Mouse (Mus musculus) embryonic stem cell, embryonic (primary cell): ENCODE data around the gene Cep19.

ENCODE experiments used
- CTCF ChIA-PET, 4 experiments: fragments of 300-600 bp in 2 of 4; fragments of 350-600 bp in 2 of 4; sonication (Branson Sonifier 250); formaldehyde crosslinking; loops; one replicate each; lab custom pipeline; 2022; ENCODE audit warnings: inconsistent platforms in 2 of 4; lab: Charles Lee
- POLR2A ChIA-PET, 4 experiments: fragments of 300-600 bp in 2 of 4; fragments of 350-600 bp in 2 of 4; sonication (Branson Sonifier 250); formaldehyde crosslinking; loops; one replicate each; lab custom pipeline; 2022; ENCODE audit warnings: antibody characterized with exemption in 4 of 4, inconsistent platforms in 1 of 4; lab: Charles Lee

Cep19 gene

DNA sequence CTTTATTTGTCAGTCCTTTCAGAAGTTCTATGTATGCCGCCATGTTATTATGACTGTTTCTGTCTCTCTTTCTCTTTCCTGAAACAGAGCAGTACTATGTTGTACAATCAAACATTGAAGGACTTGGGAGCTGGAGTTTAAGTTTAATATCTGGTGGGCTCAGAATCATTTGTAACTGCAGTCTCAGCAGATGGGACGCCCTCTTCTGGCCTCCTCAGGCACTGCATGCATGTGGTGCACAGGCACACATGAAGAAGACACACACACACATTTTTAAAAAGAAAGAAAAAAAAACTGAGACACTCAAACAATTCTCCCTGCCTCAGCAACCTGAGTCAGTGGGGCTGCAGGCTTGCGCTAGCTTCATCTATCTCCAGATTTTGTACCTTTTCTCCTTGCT, 20.9 kb downstream of the Cep19 start:
- CTCF ChIA-PET = interaction anchor here in 1 of 4 experiments (0.6 kb wide), 1 partner anchor 412 kb away, joined by 3 read pairs; no protein-coding TSS in a partner anchor
- POLR2A ChIA-PET = interaction anchor here in 2 of 4 experiments (0.6 to 0.8 kb wide), 2 partner anchors 12 to 585 kb away, joined by 3 read pairs; no protein-coding TSS in a partner anchor

DNA sequence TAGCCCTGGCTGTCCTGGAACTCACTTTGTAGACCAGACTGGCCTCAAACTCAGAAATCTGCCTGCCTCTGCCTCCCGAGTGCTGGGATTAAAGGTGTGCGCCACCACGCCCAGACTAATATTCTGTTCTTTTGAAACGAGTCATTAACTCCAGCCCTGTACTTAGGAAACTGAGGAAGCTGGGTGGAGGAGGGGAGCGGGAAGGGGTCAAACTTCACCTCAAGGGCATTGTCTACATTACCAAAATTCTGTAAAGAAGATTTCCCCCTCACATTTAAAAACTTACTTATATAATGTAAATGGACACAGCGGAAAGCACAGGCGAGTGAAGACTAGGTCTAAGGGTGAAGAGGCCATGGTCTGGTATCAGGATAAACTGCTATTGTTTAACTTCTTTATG, 24.4 kb downstream of the Cep19 start:
- POLR2A ChIA-PET = interaction anchor here in 3 of 4 experiments (0.5 to 8.3 kb wide), 21 partner anchors 9 to 1249 kb away, joined by 3 to 103 read pairs (median 4); partner anchors contain the start of genes Fbxo45 (in 1 of the 3), Nrros (in 1 of the 3), Senp5 (in 1 of the 3) and Wdr53 (in 1 of the 3)
- CTCF ChIA-PET = interaction anchor here in 2 of 4 experiments (0.8 to 1.7 kb wide), 4 partner anchors 9 to 78 kb away, joined by 3 to 5 read pairs (median 3); no protein-coding TSS in a partner anchor

DNA sequence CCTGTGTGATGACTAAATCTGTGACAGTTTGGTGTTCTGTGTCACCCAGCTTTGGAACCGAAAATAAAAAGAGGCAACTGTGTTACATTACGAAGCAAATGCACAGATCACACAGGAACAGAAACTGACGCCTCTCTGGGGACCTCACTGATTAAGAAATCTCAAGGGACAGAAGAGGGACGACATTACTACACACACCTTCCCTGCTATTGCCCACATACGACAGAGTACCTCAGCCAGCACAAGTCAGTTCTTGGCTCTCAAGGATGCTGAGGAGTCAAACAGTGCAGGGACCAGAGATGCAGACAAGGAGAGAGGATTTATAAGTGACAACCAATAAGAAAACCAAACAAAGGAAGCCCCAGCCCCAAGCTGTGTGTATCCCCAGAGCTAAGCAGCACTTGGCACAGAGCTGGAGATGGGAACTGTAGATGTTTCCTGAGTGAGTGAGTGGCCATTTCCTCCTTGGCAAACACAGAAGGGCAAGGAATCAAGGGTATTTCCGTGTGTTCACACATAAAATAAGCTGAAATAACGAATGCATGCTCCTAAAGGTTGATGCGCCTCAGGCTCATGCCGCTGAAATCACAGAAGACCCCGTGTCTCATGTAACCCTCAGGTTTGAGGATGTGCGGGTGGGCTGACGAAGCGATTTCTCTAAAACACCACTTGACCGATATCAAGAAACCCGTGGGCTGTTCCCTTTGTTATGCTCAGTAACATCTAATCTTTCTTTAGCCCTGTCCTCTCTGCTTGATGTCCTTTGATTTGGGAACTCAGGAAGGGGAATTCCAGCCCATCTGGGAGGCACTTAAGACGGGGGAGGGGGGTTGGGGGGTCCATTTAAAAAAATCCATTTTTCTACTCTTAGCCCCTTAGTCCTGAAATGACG, 25.1 kb downstream of the Cep19 start:
- CTCF ChIA-PET = interaction anchor here (0.5 to 1.7 kb wide), 11 partner anchors 7 to 563 kb away, joined by 3 to 7 read pairs (median 4); partner anchors contain the start of gene Pcyt1a (in 1 of the 4)
- POLR2A ChIA-PET = interaction anchor here in 3 of 4 experiments (0.5 to 8.3 kb wide), 50 partner anchors 8 to 533 kb away, joined by 3 to 103 read pairs (median 4); partner anchors contain the start of genes Nrros (in 2 of the 3), Fbxo45 (in 1 of the 3), Senp5 (in 1 of the 3) and Wdr53 (in 1 of the 3)

DNA sequence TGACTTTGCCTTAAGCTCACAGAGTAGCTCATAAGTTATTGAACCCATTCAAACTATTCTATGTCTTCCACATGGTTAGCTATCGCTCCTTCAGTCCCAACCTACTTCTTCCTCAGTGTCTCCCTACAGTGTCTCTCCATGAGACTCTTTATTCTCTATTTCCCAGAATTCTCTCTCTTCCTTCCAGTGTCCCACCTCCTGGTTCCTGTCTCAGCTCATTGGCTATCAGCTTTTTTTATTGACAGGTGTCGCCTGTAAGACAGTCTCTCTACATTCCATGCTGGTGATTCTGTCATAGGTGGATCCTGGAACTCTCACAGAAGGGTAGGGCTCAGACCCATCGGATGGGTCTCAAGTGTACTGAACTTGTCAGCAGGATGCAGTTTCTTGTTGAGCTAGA, 25.8 kb downstream of the Cep19 start:
- POLR2A ChIA-PET = interaction anchor here in 3 of 4 experiments (0.5 to 8.3 kb wide), 44 partner anchors 8 to 532 kb away, joined by 3 to 103 read pairs (median 4); partner anchors contain the start of genes Nrros (in 2 of the 3), Fbxo45 (in 1 of the 3), Senp5 (in 1 of the 3) and Wdr53 (in 1 of the 3)
- CTCF ChIA-PET = interaction anchor here (0.5 to 1.3 kb wide), 11 partner anchors 8 to 562 kb away, joined by 3 to 7 read pairs (median 4); partner anchors contain the start of gene Pcyt1a (in 1 of the 4)

DNA sequence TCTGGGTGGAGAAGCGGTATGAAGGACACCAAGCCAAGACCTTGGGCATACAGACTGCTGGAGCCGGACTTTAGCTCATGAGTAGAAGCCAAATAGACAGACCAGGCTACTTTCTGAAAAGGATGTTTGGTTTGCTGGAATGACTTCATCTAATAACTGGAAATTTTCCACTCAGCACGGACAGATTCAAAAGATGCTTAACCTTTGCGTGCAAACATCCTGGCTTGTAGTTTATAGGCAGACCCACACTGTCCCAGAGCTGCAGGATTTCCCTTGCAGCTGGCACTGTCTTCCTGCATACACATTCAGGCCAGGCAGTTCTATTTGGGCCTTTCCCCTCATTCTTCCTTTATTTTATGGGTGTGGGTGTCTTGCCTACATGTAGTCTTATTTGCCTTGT, 27.4 kb downstream of the Cep19 start:
- CTCF ChIA-PET = interaction anchor here in 2 of 4 experiments (0.6 to 1.1 kb wide), 2 partner anchors 9 to 48 kb away, joined by 3 to 4 read pairs; no protein-coding TSS in a partner anchor
- POLR2A ChIA-PET = interaction anchor here in 2 of 4 experiments (1.2 to 8.3 kb wide), 7 partner anchors 9 to 176 kb away, joined by 4 to 103 read pairs (median 8); partner anchors contain the start of gene Nrros (in 2 of the 2)

DNA sequence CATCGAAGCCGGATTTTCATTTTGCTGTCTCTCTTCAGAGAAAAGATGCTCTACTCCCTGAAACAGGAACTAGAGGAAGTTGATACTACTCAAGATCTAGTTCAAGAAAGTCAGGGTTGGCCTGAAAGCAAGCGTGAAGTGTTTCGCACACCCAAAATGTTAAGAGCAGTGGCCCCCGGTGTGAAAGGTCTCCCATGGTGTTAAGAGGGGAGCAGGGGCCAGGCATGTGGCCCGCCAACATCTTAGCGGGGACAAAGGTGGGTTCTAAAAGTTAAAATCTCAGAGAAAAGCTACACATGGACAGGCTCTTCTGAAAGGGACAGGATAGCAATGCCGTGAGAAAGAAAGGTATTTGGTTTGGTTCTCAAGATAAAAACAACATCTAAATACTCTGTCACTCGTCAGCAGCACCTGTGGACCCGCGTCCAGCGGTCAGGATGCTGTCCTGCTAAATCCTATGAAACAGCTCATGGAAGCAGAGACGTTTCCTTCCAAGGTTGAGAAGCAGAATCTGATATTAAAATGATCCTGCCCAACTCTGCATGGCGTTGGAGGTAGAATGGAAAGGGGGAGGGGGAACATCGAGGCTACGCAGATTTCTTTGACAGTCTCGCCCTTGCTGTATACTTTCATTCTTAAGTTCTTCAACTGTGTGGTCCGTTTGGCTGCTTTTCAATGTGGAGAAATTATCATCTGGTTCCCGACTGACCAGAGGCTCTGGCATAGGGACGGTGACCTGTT, 30.0 kb downstream of the Cep19 start:
- CTCF ChIA-PET = interaction anchor here in 1 of 4 experiments (1.4 to 1.5 kb wide), 2 partner anchors 13 to 48 kb away, joined by 3 to 4 read pairs; no protein-coding TSS in a partner anchor
- POLR2A ChIA-PET = interaction anchor here in 3 of 4 experiments (0.8 to 8.3 kb wide), 11 partner anchors 10 to 170 kb away, joined by 3 to 103 read pairs (median 4); partner anchors contain the start of gene Senp5 (in 1 of the 3)

DNA sequence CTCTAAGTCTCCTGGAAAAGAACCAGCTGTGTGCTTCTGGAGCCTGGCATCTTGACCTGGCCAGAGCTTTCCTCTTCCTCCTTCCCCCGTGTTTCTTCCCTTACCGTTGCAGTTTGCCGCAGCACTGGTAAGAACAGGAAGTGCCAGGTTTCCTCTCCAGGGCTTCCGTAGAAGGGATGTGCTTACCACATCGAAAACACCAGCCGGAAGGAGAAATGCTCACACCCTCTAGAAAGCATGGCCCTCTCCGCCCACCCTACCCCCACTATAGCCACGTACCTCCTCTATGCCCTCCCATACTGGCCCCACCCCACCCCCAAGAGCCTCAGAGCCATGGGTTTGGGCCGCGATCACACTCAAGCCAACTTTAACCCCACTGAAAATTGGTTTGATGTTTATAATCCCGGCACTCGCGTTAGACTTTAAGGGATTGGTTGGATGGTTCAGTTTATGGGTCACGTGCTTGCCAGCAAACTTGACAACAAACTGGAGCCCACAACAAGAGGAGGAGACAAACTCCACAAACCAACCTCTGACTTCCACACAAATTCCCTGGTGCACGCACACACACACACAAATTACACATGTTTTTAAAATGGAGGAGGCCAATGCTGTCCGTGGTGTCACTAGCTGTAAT, 30.7 kb downstream of the Cep19 start:
- CTCF ChIA-PET = interaction anchor here in 1 of 4 experiments (1.5 kb wide), 1 partner anchor 47 kb away, joined by 3 read pairs; no protein-coding TSS in a partner anchor
- POLR2A ChIA-PET = interaction anchor here in 3 of 4 experiments (0.5 to 8.3 kb wide), 13 partner anchors 9 to 171 kb away, joined by 3 to 103 read pairs (median 4); partner anchors contain the start of gene Senp5 (in 1 of the 3)

DNA sequence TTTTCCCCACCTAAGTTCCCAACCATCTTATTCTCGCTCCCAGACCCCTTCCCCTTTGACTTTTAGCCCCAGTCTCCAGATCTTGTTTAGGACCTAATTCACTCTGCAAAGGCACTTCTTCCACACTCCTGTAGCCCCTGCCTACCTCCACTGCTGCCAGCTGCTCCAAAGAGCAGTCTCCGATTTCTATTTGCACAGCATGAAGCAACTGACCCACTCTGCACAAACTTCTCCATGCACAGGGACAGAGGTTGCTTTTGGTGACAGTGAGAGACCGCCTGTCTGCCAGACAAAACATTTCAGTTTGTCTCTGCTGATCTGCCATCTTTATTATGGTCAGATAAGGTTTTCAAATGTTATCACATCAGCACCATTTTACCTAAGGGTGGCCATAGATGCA, 33.5 kb downstream of the Cep19 start:
- POLR2A ChIA-PET = interaction anchor here in 1 of 4 experiments (0.7 to 1.2 kb wide), 3 partner anchors 9 to 20 kb away, joined by 3 to 4 read pairs (median 3); no protein-coding TSS in a partner anchor
- CTCF ChIA-PET = no interaction called here

DNA sequence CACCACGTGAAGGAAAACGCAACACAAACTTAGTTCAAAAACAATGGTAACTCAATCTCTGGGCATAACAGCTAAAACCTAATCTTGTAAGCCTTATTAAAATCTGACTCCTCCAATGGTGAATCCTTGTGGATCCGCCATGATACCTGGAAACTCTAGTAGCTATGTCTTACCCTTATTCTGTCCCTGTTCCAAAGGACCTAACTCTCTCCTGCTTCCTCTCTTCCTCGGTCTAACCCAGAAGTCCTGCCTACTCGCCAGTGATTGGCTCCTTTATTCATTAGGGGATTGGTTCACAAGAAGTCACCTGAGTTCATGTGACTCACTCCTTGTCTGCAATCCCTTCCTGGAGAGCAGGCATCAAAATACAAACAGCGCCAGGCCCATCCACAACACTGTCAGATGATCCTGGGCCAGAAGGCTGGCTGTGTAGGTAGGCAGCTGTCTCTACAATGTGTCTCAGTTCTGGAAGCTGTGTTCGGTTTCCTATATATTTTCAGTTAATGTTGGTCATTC, 36.3 kb downstream of the Cep19 start:
- ChIA-PET POLR2A (interaction anchor here in 3 of 4 experiments (0.6 to 3.6 kb wide), 20 partner anchors 8 to 1980 kb away, joined by 3 to 23 read pairs (median 6); partner anchors contain the start of genes Cep19 (in 1 of the 3), Fbxo45 (in 1 of the 3), Nrros (in 1 of the 3) and Pigx (in 1 of the 3)), CTCF (interaction anchor here in 3 of 4 experiments (0.6 to 1.4 kb wide), 3 partner anchors 9 to 67 kb away, joined by 3 to 4 read pairs (median 3); no protein-coding TSS in a partner anchor)

DNA sequence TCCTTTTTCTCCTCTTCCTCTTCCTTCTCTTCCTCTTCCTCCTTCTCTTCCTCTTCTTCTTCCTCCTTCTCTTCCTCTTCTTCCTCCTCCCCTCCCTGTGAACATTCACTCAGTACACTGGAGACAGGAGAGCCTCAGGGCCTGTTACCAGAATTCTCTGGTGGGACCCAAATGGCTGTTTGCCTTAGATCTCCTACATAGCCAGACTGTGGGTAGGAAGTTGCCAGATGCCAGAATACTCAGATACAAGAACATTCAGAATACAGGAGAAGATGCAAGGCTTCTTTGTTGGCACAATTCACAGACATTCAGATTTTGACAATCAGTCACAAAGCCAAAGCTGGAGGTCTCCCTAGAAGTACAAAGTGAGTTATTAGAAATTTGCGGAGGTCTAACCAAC, 39.4 kb downstream of the Cep19 start:
- ChIA-PET POLR2A (interaction anchor here in 2 of 4 experiments (1.3 to 1.7 kb wide), 3 partner anchors 9 to 13 kb away, joined by 4 to 8 read pairs (median 5); no protein-coding TSS in a partner anchor), CTCF (interaction anchor here in 1 of 4 experiments (0.5 kb wide), 1 partner anchor 893 kb away, joined by 3 read pairs; no protein-coding TSS in a partner anchor)

DNA sequence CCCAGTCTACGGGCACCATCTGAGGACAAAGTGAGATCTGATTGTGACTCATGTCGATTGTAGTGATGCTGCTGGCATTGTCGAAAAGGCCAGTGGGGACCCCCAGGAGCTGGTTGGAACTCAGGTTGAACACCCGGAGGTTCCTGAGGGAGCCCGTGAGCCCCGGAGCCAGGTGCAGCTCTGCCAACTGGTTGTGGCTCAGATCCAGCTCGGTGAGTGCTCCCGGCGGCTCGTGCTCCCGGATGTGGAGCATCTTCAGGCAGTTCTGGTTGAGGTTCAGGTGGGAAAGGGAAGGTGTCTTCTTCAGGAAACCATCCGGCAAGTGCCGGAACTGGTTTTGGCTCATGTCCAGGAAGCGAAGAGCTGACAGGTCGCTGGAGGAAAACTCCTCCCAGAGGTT, 44.2 kb downstream of the Cep19 start:
- ChIA-PET POLR2A (interaction anchor here in 3 of 4 experiments (0.9 to 2.2 kb wide), 12 partner anchors 8 to 188 kb away, joined by 3 to 14 read pairs (median 4); partner anchors contain the start of gene Ubxn7 (in 1 of the 3)), CTCF (interaction anchor here in 1 of 4 experiments (0.9 to 1.2 kb wide), 2 partner anchors 22 to 200 kb away, joined by 3 to 4 read pairs; no protein-coding TSS in a partner anchor)

DNA sequence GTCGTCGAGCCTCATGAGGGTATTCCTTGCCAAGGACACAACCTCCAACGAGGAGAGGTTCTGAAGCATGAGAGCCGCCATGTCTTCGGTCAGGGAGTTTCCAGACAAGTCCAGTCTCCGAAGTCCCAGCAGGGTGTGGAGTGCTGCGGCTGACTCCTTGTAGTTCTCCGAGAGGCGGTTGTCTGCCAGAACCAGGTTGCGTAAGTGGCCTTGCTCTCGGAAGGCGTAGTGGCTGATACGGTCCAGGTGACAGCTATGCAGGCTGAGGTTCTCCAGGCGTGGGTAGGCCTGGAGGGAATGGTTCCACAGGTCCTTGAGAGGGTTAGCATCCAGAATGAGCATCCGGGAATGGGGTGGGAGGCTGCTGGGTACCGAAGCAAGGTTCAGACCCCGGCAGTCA, 45.0 kb downstream of the Cep19 start:
- ChIA-PET CTCF (interaction anchor here in 1 of 4 experiments (0.6 to 1.2 kb wide), 2 partner anchors 22 to 30 kb away, joined by 4 to 5 read pairs; no protein-coding TSS in a partner anchor), POLR2A (interaction anchor here in 3 of 4 experiments (0.6 to 2.2 kb wide), 16 partner anchors 8 to 75 kb away, joined by 3 to 14 read pairs (median 4); no protein-coding TSS in a partner anchor)

DNA sequence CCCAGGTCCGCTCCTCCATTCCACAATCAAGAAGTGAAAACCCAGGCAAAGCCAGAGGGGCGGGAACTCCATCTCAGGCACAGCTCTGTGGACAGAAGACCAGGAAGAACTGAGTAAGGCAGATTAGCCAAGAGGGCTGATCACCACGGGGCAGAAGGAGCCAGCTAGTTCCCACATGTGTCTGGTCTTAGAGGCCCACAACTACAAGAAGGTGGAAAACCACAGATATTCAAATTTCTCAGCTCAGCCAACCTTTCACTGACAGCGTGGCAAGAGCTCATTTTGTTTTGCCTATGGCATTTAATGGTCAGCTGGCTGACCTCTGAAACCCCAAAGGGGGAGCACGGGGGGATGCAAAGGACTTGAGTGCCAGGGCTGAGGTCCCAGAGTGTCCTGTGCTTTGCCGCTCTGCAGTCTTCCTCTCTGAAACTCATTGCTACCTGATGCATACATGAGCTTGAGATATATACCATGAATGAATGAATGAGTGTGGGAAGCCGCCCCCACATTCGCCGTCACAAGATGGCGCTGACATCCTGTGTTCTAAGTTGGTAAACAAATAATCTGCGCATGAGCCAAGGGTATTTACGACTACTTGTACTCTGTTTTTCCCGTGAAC, 48.1 kb downstream of the Cep19 start:
- CTCF ChIA-PET = interaction anchor here in 3 of 4 experiments (0.6 to 1.3 kb wide), 6 partner anchors 11 to 535 kb away, joined by 3 to 5 read pairs (median 4); no protein-coding TSS in a partner anchor
- POLR2A ChIA-PET = interaction anchor here in 3 of 4 experiments (0.6 to 1.7 kb wide), 13 partner anchors 11 to 145 kb away, joined by 3 to 13 read pairs (median 4); partner anchors contain the start of genes Fbxo45 (in 2 of the 3), Wdr53 (in 2 of the 3), Cep19 (in 1 of the 3) and Nrros (in 1 of the 3)

DNA sequence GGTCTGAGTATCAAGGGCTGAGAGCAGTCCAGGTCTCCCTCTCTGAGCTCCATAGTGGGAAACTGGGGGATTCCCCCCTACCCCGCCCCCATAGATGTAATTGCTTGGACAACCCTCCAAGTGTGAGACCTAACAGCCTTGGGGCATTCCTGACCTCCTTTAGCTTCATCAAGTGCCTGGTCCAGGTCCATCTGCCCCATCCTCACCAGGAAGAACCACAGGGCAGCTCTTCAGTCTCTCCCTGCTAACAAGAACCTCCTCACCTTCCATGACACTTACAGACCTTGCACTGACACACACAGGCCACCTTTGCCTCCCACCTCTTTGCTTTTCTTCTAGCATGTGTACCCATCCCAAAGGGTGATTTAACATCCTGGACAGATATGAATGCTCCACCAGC, 54.4 kb downstream of the Cep19 start:
- ChIA-PET POLR2A (interaction anchor here in 3 of 4 experiments (0.5 to 1.5 kb wide), 6 partner anchors 9 to 170 kb away, joined by 3 to 7 read pairs (median 4); partner anchors contain the start of gene Nrros (in 1 of the 3)), CTCF (no interaction called here)

DNA sequence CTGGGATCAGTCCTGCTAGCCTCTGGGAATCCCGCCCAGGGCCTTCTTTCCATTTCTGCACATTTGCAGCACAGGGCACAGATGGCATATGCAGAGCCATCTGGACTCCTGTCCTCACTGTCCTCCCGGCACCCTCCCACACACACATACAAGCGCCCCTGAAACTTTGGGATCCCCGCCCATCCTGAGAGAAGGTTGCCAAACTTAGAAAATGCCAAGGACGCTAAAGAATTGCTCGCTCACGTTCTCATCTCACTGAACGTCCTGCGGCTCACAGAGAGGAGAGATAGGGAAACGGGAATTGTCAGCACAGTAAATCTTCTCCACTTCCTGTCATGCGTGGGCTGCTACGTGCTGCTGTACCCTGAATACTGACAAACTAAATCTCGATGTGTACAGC, 54.8 kb downstream of the Cep19 start:
- ChIA-PET CTCF (no interaction called here), POLR2A (interaction anchor here in 2 of 4 experiments (1.0 to 1.5 kb wide), 5 partner anchors 10 to 48 kb away, joined by 3 to 6 read pairs (median 3); partner anchors contain the start of gene Nrros (in 1 of the 2))
